Mouse (Mus musculus) megakaryocyte, embryonic 14.5 days (primary cell): ENCODE measurements around the gene Matk.

Source experiments
- FLI1 ChIP-seq: IDR thresholded peaks from 2 replicates; pipeline ENCODE4 v1.6.1; 2012; ENCODE audit warnings: low read length, inconsistent platforms, mixed read lengths
- GATA1 ChIP-seq: IDR thresholded peaks from 3 replicates; pipeline ENCODE4 v1.6.1; 2012; ENCODE audit warnings: mixed read lengths, low read length, inconsistent platforms, borderline replicate concordance

DNA sequence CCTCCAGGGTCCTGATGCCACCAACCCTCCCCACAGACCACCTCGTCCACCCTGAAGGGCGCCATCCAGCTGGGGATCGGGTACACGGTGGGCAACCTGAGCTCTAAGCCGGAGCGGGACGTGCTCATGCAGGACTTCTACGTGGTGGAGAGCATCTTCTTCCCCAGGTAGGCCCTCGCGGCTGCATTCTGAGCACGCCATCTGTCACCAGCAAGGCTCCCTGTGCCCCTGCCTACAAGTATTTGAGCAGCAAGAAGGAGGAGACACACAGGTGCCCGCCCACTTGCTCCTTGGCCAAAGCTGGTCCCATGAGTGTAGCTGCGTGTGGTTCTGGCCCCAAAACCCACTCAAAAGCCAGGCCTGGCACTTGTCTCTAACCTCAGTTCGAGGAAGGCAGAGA, 52.9 kb downstream of the Matk start:
- TF ChIP-seq FLI1 (no peak), GATA1 (no peak)
